Mouse (Mus musculus): Measurements from ENCODE around the gene Gnl2. TPM values are rescaled to one million over a fixed set of nuclear protein-coding genes. Genes with fewer than 3 reads are reported as not detected.

Gnl2 gene
- polyA plus RNA-seq, 1 experiment from 2014 or later, result 78.3 TPM

- Histone ChIP-seq H3K4me2 (no peak overlapping the region), H3K27me3 (no peaks in the 10 kb centered on the region), H3K4me3 (no peak overlapping the region), H3K36me3 (peaks cover 4% of the 10 kb centered on the region; the same call in 1 of the 2 replicates), H3K9ac (no peak overlapping the region), H3K4me1 (peaks cover 17% of the 10 kb centered on the region), H3K27ac (no peak overlapping the region), H3K9me3 (no peaks in the 10 kb centered on the region)
- WGBS, result 61% methylated on average over 8 of the region's 8 CpGs
- ATAC-seq (ENCODE audit: borderline replicate concordance, extremely low read depth, low FRiP score, low TSS enrichment), result no peak
Measured at GRCm38 (mm10) chr4:125063829-125064228, 47.4 kb downstream of the Gnl2 start.

DNA sequence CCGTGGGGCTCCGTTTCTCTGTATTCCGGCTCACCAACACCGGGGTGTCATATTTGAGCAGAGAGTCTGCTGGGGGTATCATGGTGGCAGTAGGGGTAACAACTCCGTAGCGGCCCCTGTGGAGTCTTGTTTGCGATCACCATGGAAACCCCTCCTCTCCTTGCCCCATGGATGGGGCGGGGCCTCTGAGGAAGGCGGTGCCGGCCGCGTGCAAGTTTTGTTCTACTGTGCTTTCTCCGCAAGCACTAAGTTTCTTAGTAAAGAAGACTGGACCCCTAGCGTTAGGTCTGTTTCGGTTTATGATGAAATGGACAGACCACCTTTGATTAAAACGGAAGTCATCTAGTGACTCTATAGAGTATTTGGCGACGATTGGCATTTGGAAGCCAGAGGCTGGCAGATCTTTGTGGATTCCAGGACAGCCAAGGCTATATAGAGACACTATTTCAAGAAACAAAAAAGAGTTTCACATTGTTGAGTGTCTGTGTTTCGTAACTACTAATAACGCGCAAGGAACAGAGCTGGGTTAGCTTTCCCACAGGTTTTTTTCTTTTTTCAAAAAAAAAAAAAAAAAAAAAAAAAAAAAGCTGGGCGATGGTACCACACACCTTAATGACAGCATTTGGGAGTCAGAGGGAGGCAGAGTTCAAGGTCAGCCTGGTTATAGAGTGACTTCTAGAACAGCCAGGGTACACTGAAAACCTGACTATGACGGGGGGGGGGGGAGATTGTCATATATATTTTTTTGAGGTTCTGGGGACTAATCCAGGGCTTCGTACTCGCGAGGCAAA, 49.3 kb downstream of the Gnl2 start, which contains the start of gene Dnali1:
Gene Dnali1 (minus strand): TSS at position 187 of the 791 bp plus-strand sequence.
- Histone ChIP-seq H3K27ac (peak within 1 kb of the TSS; percentile 57), H3K27me3 (no peaks in the 10 kb centered on the region), H3K9me3 (no peaks in the 10 kb centered on the region), H3K36me3 (peaks cover 21% of the 10 kb centered on the region), H3K4me1 (peaks cover 15% of the 10 kb centered on the region), H3K4me3 (peak within 1 kb of the TSS; percentile 90), H3K9ac (peak within 1 kb of the TSS; percentile 93), H3K4me2 (peak within 1 kb of the TSS; percentile 82)
- 2% methylated on average over 26 of the region's 26 CpGs for WGBS
- ATAC-seq (ENCODE audit: borderline replicate concordance, extremely low read depth, low FRiP score, low TSS enrichment), result peak; percentile 41; the same call in 1 of the 2 replicates

DNA sequence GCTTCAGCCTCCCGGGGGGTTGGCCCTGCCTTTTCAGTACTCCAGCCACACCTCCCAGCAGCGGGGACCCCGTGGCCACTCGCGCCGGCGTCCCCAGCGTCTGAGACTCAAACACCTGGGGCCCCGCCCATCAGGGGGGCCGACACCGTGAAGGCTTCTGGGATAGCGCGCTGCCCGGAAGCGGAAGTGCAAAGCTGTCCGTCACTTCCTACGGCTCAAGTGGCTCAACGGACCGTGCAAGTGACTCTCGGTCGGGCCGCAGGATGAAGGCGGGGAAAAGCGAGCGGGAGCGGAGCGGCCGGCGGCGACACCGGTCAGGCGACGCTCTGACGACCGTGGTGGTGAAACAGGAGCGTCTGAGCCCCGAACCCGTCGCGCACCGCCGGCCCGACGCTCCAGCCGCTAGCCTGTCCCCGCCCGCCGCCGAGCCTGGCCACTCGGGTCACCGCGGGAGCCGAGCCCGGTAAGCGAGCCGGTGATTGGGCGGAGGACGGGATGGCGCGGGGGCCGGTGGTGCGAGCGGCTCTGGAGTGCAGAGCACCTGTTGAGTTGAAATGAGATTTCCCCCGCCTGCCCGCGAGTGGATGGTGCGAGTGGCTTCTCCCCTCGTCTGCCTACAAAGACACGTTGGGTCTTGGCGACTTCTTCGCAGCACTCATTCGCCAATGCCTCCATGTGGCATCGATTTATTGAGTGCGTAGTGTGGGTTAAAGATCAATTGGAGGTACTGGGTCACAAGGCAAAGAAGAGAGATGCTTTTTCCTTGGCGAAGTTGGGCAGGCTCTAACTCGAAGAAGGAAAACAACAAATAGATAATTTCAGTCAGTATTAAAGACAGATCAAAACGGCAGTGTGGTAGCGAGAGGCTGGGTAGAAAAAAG, 50.3 kb downstream of the Gnl2 start, which contains the start of gene Snip1:
Gene Snip1 (plus strand): TSS at position 183 of the 881 bp plus-strand sequence.
- H3K9me3 ChIP-seq, result no peaks in the 10 kb centered on the region
- peaks cover 15% of the 10 kb centered on the region for H3K4me1 ChIP-seq
- ATAC-seq (ENCODE audit: borderline replicate concordance, extremely low read depth, low FRiP score, low TSS enrichment), result peak; percentile 88
- H3K36me3 ChIP-seq, result peaks cover 31% of the 10 kb centered on the region
- WGBS, result 1% methylated on average over 78 of the region's 78 CpGs
- H3K9ac ChIP-seq, result peak within 1 kb of the TSS; percentile 93
- peak within 1 kb of the TSS; percentile 57 for H3K27ac ChIP-seq
- H3K27me3 ChIP-seq, result no peaks in the 10 kb centered on the region
- H3K4me2 ChIP-seq, result peak within 1 kb of the TSS; percentile 82
- peak within 1 kb of the TSS; percentile 90 for H3K4me3 ChIP-seq

DNA sequence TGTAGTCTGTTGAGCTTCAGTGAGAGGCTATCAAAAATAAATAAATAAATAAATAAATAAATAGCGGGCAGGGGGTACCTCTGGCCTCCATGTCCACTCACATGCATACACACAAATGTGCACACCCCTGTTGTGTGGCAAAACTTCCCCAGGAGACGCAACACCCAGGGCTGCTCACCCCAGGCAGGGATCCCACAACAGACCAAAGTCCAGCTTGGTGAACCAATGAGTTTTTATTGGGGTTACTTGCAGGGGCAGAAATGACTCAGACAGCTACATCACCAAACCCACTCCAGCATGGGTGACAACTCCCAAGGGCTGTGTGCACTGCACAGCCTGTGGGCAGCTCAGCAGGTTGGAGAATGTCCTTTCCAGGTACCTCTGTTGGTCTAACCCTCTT, 61.3 kb downstream of the Gnl2 start:
- no peak overlapping the region for H3K4me2 ChIP-seq
- H3K9ac ChIP-seq, result no peak overlapping the region
- no peaks in the 10 kb centered on the region for H3K4me1 ChIP-seq
- peaks cover 27% of the 10 kb centered on the region for H3K36me3 ChIP-seq
- 82% methylated on average over 2 of the region's 2 CpGs for WGBS
- no peak overlapping the region for H3K27ac ChIP-seq
- H3K4me3 ChIP-seq, result no peak overlapping the region
- H3K9me3 ChIP-seq, result no peaks in the 10 kb centered on the region
- H3K27me3 ChIP-seq, result no peaks in the 10 kb centered on the region
- ATAC-seq (ENCODE audit: borderline replicate concordance, extremely low read depth, low FRiP score, low TSS enrichment), result no peak

GRCm38 (mm10) chr4:125078698-125079097, 62.3 kb downstream of the Gnl2 start:
- Histone ChIP-seq H3K9me3 (no peaks in the 10 kb centered on the region), H3K9ac (no peak overlapping the region), H3K27me3 (no peaks in the 10 kb centered on the region), H3K4me3 (no peak overlapping the region), H3K4me2 (no peak overlapping the region), H3K27ac (no peak overlapping the region), H3K4me1 (no peaks in the 10 kb centered on the region), H3K36me3 (peaks cover 17% of the 10 kb centered on the region)
- ATAC-seq (ENCODE audit: borderline replicate concordance, extremely low read depth, low FRiP score, low TSS enrichment), result no peak
- 92% methylated on average over 2 of the region's 2 CpGs for WGBS

- no peaks in the 10 kb centered on the region for H3K9me3 ChIP-seq
- H3K27me3 ChIP-seq, result no peaks in the 10 kb centered on the region
- peaks cover 17% of the 10 kb centered on the region for H3K4me1 ChIP-seq
- H3K9ac ChIP-seq, result peak within 1 kb of the TSS; percentile 85
- H3K27ac ChIP-seq, result peak within 1 kb of the TSS; percentile 98
- peak within 1 kb of the TSS; percentile 85 for H3K4me2 ChIP-seq
- H3K36me3 ChIP-seq, result peaks cover 22% of the 10 kb centered on the region; the same call in 1 of the 2 replicates
- WGBS, result 2% methylated on average over 57 of the region's 63 CpGs
- peak; percentile 91 for ATAC-seq (ENCODE audit: borderline replicate concordance, extremely low read depth, low FRiP score, low TSS enrichment)
- peak within 1 kb of the TSS; percentile 87 for H3K4me3 ChIP-seq
Measured at GRCm38 (mm10) chr4:125084403-125085345, 68.3 kb downstream of the Gnl2 start, which contains the start of gene Meaf6. Gene Meaf6, plus strand, starts transcription at chr4:125085134.

- Histone ChIP-seq H3K27ac (peak overlapping the region; percentile 98), H3K9ac (peak overlapping the region; percentile 85), H3K4me3 (peak overlapping the region; percentile 87), H3K4me2 (peak overlapping the region; percentile 85), H3K27me3 (no peaks in the 10 kb centered on the region), H3K36me3 (peaks cover 28% of the 10 kb centered on the region), H3K9me3 (no peaks in the 10 kb centered on the region), H3K4me1 (peaks cover 17% of the 10 kb centered on the region)
- peak; percentile 95 for ATAC-seq (ENCODE audit: borderline replicate concordance, extremely low read depth, low FRiP score, low TSS enrichment)
- under 1% methylated on average over 39 of the region's 45 CpGs for WGBS
Measured at GRCm38 (mm10) chr4:125085346-125085841, 69.0 kb downstream of the Gnl2 start.

DNA sequence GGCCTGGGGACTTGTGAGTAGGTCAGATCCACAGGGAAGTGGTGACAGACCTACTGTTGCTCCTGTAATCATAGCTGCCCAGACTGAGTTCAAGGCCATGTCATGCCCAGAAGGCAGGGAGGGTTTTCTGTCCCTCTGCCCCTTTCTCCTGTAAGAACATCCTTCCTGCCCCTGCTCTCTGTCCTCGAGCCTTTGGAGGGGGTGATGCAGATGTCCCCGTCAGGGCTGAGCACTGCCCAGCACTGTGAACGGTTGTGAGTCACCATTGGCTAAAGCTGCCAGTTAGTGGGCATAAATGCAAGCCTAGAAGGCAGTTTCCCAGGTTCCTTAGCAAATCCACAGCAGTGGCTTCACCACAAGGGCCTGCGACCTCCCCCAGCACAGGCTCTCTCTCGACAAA, 76.6 kb downstream of the Gnl2 start:
- Histone ChIP-seq H3K9me3 (no peaks in the 10 kb centered on the region), H3K4me2 (no peak overlapping the region), H3K4me1 (no peaks in the 10 kb centered on the region), H3K4me3 (no peak overlapping the region), H3K9ac (no peak overlapping the region), H3K27ac (no peak overlapping the region), H3K27me3 (no peaks in the 10 kb centered on the region), H3K36me3 (peaks cover 38% of the 10 kb centered on the region)
- ATAC-seq (ENCODE audit: borderline replicate concordance, extremely low read depth, low FRiP score, low TSS enrichment), result no peak
- 80% methylated on average over 5 of the region's 5 CpGs for WGBS

DNA sequence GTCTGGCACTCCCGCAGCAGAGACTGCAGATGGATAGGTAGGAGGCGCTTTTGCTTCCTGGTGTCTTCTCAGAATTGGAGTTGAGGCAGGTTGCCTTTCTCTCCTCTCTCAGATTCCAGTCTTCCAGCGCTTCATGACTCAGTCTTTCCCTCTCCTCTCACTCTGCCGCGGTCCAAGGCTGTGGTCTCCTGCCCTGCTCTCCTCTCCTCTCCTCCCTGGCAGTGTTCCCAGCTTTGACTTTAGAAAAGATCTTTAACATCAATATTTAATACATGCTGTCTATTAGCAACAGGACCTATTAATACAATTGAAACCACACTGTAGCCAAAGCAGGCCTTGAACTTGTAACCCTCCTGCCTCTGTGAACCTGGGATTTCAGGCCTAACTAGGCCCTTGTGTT, 79.7 kb downstream of the Gnl2 start:
- H3K4me2 ChIP-seq, result no peak overlapping the region
- H3K27me3 ChIP-seq, result no peaks in the 10 kb centered on the region
- peaks cover 13% of the 10 kb centered on the region for H3K36me3 ChIP-seq
- no peak for ATAC-seq (ENCODE audit: borderline replicate concordance, extremely low read depth, low FRiP score, low TSS enrichment)
- no peak overlapping the region for H3K27ac ChIP-seq
- no peak overlapping the region for H3K9ac ChIP-seq
- H3K4me3 ChIP-seq, result no peak overlapping the region
- no peaks in the 10 kb centered on the region for H3K9me3 ChIP-seq
- WGBS, result 83% methylated on average over 5 of the region's 5 CpGs
- H3K4me1 ChIP-seq, result no peaks in the 10 kb centered on the region

- WGBS, result 74% methylated on average over 4 of the region's 4 CpGs
- Histone ChIP-seq H3K36me3 (peaks cover 5% of the 10 kb centered on the region), H3K27me3 (no peaks in the 10 kb centered on the region), H3K27ac (no peak overlapping the region), H3K4me2 (no peak overlapping the region), H3K9me3 (no peaks in the 10 kb centered on the region), H3K9ac (no peak overlapping the region), H3K4me1 (no peaks in the 10 kb centered on the region), H3K4me3 (no peak overlapping the region)
- no peak for ATAC-seq (ENCODE audit: borderline replicate concordance, extremely low read depth, low FRiP score, low TSS enrichment)
Measured at GRCm38 (mm10) chr4:125097412-125097811, 81.0 kb downstream of the Gnl2 start.

DNA sequence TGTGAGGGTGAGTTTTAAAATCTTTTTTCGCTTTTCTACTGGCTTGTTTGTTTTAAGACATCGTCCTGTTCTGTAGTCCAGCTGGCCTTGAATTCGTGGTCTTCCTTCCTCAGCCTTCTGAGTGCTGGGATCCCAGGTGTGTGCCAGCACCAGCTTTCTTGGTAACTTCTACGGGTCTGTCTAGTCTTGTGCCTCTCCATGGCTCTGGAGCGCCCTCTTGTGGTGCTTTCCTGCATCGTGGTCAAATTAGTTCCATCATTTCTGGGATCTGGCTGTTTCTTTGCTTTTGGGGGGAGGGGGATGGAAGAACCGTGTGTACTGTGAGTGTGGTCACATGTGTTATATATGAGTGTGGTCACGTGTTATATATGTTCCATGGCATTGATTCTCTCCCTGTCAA, 83.1 kb downstream of the Gnl2 start:
- peak; percentile 31; the same call in 1 of the 2 replicates for ATAC-seq (ENCODE audit: borderline replicate concordance, extremely low read depth, low FRiP score, low TSS enrichment)

More for the DNA sequence above, 83.1 kb downstream of the Gnl2 start:
- Histone ChIP-seq H3K27me3 (no peaks in the 10 kb centered on the region), H3K36me3 (peaks cover 9% of the 10 kb centered on the region; the same call in 1 of the 2 replicates), H3K4me2 (no peak overlapping the region), H3K4me3 (no peak overlapping the region), H3K4me1 (no peaks in the 10 kb centered on the region), H3K27ac (no peak overlapping the region), H3K9me3 (no peaks in the 10 kb centered on the region), H3K9ac (no peak overlapping the region)
- 10% methylated on average over 8 of the region's 8 CpGs for WGBS

Measured in lung, embryonic 15.5 days (tissue).